Mouse (Mus musculus) embryo, embryonic 11.5 days (tissue): ENCODE results near the gene Ehbp1l1.
A peak's percentile ranks its signal among the peaks of the same experiment; 100 is the strongest.

Source experiments
- DNase-seq: peaks from one replicate; pipeline ENCODE4 v3.0.0-alpha.2; 2012; ENCODE audit warnings: low read depth, low spot score

Ehbp1l1 gene

GRCm38 (mm10) chr19:5668372-5668771 lies 57.7 kb downstream of the Ehbp1l1 start:
- DNase-seq = no peak

DNA sequence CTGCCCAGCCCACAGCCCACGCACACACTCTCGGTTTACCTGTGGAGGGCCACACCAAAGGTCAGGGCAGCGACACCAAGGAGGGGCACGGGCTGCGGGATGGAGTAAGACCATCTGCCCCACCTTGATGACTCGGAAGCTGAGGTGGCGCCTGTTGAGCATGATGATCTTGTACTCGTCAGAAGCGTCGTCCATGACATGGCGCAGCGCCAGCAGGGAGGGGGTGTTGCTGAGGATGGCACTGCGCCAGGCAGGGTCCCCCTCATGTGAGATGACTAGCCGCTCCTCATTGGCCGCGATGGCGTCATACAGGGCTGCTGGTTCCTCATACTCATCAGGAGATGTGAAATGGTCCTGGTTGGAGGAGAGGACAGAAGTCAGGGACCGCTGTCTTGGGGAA lies 59.7 kb downstream of the Ehbp1l1 start:
- no peak for DNase-seq

DNA sequence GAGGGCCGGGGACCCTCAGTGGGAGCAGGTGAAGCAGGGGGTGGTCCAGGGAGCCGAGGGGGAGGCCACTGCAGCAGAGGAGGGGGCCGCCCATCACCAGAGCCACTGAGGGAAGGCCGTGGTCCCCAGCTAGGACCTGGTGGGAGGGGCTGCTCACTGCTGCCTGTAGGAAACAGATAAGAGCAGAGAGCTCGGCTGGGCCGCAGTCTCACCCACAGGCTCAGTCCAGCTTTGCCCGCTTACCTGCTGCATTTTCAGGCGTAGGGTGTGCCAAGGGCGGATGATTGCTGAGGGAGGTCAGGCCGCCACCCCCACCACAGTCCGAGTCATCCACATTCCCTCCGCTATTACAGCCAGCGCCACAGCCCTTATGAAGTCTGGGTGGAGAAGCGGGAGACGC lies 60.7 kb downstream of the Ehbp1l1 start:
- DNase-seq = no peak

DNA sequence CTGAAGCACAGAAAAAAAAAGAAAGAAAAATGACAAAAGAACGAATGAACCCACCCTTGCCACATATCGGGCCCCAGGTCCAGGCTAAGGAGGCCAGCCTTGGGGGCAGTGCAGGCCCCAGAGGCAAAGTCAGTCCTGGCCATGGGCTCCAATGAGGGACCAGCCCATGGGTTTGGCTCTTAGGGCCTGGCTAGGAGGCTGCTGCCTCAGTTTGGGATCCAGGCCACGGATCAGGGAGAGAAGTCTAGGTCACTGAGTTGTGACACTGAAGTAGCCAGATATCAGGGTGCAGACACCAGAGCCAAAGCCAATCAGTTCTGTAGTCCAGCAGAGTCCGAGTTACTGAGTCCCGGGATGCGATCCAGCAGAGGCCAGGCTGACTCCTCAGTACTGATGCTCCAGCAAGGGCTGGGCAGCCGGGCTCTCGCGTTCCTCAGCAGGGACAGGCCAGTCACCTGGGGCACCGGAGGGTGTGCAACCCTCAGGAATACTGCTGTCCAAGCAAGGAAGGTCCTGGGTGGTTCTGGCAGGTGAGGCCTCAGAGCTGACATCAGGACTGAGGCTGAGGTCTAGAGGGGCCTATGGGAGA lies 61.4 kb downstream of the Ehbp1l1 start:
- no peak for DNase-seq

DNA sequence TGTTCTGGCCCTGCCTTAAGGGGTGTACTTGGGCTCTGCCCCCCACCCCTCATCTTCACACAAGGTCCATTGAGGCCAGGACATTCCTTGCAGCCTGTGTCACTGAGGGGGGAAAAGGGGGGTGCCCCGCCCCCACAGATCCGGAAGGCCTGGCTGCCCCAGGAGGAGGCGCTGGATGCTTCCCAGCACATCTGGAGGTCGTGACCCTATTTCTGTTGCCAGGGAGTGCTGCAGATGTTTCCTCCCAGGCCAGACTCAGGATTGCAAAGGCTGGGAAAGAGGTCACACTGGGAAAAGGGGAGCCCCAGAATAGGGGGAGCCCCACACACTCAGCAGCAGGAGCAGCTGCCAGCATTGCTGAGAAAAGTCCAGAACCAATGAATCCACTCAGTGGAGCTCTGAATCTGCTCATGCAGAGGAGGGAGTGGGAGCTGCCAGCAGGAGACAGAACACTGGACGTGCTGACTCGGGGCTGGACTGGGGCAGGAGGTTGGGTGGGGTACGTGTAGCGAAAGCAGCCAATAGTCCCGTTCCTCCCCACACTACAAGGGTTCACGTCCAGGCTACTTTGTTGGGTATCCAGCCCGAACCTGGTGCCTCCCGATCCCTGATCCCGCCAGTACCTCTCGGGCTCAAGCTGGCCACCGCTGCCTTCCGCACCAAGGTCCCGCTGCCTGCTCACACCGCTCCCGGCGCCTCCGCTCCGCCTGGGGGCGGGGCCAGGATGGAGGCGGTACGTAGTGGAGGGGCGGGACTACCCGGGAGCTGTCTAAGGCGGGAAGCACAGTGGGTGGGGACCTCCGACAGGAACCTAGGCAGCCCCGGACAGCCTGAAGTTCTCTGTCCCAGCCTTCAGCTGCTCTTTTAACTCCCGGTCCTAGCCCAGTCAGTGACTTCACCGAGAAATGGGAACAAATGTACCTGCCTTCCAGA lies 62.9 kb downstream of the Ehbp1l1 start, which contains the start of gene Sipa1:
Sipa1 (minus strand) TSS at position 727 of the 933 bp plus-strand sequence.
- DNase-seq = peak; percentile 82

DNA sequence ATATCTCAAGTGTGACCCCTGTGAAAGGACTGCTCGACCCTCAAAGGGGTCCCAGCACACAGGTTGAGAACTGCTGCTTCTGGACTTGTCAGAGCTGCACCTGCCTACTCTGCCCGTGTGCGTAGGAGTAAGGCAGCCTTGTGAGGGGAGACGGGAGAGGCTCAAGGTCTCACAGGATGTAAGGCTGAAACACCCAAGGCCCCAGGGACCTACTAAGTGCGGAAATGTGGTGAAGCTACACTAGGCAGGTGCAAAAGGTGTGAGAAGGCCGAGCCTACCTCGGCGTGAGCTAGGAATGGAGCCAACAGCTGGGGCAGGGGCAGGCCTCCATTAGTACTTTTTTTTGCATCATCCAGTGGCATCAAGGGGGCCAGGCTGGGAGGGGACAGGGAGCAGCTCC lies 63.8 kb downstream of the Ehbp1l1 start:
- no peak for DNase-seq

DNA sequence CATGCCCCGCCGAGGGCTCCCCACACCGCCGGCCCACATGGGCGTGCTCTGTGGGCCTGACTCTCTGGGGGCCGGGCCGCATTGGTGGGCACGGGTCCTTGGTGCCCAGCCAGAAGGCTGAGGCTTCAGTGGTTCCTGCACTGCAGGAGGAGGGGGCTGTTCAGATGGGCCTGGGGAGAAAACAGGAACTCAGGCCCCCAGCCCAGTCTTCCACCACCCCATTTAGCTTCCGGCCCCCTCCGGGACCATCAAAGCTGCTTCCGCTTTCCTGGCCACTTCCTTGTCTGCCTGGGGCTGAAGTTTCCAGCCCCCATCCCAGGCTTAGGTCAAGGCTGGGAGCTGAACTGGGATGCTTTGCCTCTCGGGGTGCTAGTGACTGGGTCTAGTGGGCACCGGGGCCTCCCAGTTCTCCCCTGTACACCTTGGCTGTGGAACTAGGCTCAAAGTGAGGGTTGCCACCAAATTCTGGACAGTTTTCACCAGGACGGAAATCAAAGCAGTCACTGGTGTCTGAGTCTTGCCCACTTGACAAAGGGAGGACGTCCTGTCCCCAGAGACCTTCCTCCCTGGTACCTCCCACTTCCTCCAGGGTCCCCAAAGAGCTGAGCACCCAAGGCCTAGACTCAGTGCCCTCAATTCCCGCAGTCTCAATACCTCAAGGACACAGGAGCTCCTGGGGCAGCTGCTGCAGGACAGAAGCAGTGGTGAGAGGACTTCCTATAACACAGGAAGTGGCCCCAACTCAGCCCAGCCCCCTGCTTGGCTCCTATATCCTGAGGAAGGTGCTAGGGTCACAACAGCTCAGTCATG lies 65.0 kb downstream of the Ehbp1l1 start:
- DNase-seq = no peak
